Mouse (Mus musculus) heart, postnatal 0 days (tissue): Measurements from ENCODE around the gene Cacng1. TPM values are rescaled to one million over a fixed set of nuclear protein-coding genes. Genes with fewer than 3 reads are reported as not detected.
A peak's percentile ranks its signal among the peaks of the same experiment; 100 is the strongest.

ENCODE experiments used
- ATAC-seq: fragments of 200-750 bp; cut with Nextera tagmentation; 2 replicates; pipeline ENCODE4 v1.8.0; 2017; ENCODE audit warnings: low read depth, moderate number of reproducible peaks, moderate library complexity; ENCODE audit not compliant: insufficient read depth
- DNase-seq: peaks from one replicate; pipeline ENCODE4 v3.0.0-alpha.2; 2016; ENCODE audit warnings: low spot score
- H3K27ac ChIP-seq: fragments of 300-500 bp; sonication (generic); 2 replicates; pipeline ENCODE4 v1.5.1; 2014; ENCODE audit warnings: low read depth, mild to moderate bottlenecking
- H3K27me3 ChIP-seq: fragments of 300-500 bp; sonication (generic); 2 replicates; pipeline ENCODE4 v1.6.1; 2014; ENCODE audit warnings: low read length, mixed read lengths; ENCODE audit not compliant: control insufficient read depth, insufficient read depth
- H3K36me3 ChIP-seq: fragments of 300-500 bp; sonication (generic); replicated peaks from 2 replicates; pipeline ENCODE4 v1.6.1; 2014; ENCODE audit warnings: low read length, mixed read lengths; ENCODE audit not compliant: control insufficient read depth, insufficient read depth
- H3K4me1 ChIP-seq: fragments of 300-500 bp; sonication (generic); 2 replicates; pipeline ENCODE4 v1.6.1; 2014; ENCODE audit warnings: antibody characterized with exemption; ENCODE audit not compliant: control insufficient read depth, insufficient read depth
- H3K4me2 ChIP-seq: fragments of 300-500 bp; sonication (generic); 2 replicates; pipeline ENCODE4 v1.6.1; 2014; ENCODE audit warnings: low read depth, mild to moderate bottlenecking, low read length, moderate library complexity
- H3K4me3 ChIP-seq: fragments of 300-500 bp; sonication (generic); 2 replicates; pipeline ENCODE4 v1.5.1; 2014; ENCODE audit warnings: low read depth, low read length
- H3K9ac ChIP-seq: fragments of 300-500 bp; sonication (generic); replicated peaks from 2 replicates; pipeline ENCODE4 v1.6.1; 2014; ENCODE audit warnings: low read depth, low read length, mixed read lengths
- H3K9me3 ChIP-seq: fragments of 300-500 bp; sonication (generic); replicated peaks from 2 replicates; pipeline ENCODE4 v1.6.1; 2016; ENCODE audit warnings: low read length; ENCODE audit not compliant: control insufficient read depth
- CTCF ChIP-seq: IDR thresholded peaks from 2 replicates; pipeline ENCODE4 v1.5.1; 2016; ENCODE audit warnings: antibody characterized with exemption, control low read depth, low read depth
- EP300 ChIP-seq: IDR thresholded peaks from 2 replicates; pipeline ENCODE4 v1.6.1; 2016; ENCODE audit warnings: antibody characterized with exemption, low read depth
- WGBS: fragments of 180-500 bp; shearing (Covaris S2); extraction: QIAGEN DNeasy Blood & Tissue Kit; methylation state at CpG from one replicate; pipeline ENCODE4 v1.1.7; 2014; 5-methylcytosine and 5-hydroxymethylcytosine counted together
- polyA plus RNA-seq: library from polyadenylated mRNA; unstranded; fragments of >200 nt; fragmentation: Nextera tagmentation; extraction: Ambion mirVana; gene quantifications from 2 replicates; pipeline ENCODE4 v1.2.1, GENCODE M21; 2015
- total RNA-seq: library from RNA; depleted of rRNA; stranded (reverse); fragments of >200 nt; gene quantifications from 2 replicates; pipeline ENCODE4 v1.2.3, GENCODE M21; 2014; ENCODE audit warnings: low replicate concordance; rRNA removed

The Cacng1 gene
- total RNA-seq: 1.4 TPM in 1 of 2 replicates, not detected in the other
- 0.10 TPM in 1 of 2 replicates, not detected in the other for polyA plus RNA-seq

GRCm38 (mm10) chr11:107716332-107716938, at the start of gene Cacng1:
Gene Cacng1 (minus strand): TSS chr11:107716522.
- no peaks in the 10 kb centered on the region for H3K27me3 ChIP-seq
- no peak within 1 kb of the TSS for H3K4me2 ChIP-seq
- TF ChIP-seq CTCF: no peak
- TF ChIP-seq EP300: no peak
- no peaks in the 10 kb centered on the region for H3K36me3 ChIP-seq
- ATAC-seq (no peak), DNase-seq (no peak)
- no peak within 1 kb of the TSS for H3K27ac ChIP-seq
- H3K4me1 ChIP-seq: no peaks in the 10 kb centered on the region
- no peaks in the 10 kb centered on the region for H3K9me3 ChIP-seq
- WGBS: 74% methylated on average over 16 of the region's 16 CpGs
- H3K4me3 ChIP-seq: no peak within 1 kb of the TSS
- no peak within 1 kb of the TSS for H3K9ac ChIP-seq

GRCm38 (mm10) chr11:107762688-107763460, 46.6 kb upstream of the Cacng1 start:
- Histone ChIP-seq H3K4me2 (no peak overlapping the region), H3K9me3 (no peaks in the 10 kb centered on the region), H3K27me3 (no peaks in the 10 kb centered on the region), H3K4me3 (no peak overlapping the region), H3K9ac (no peak overlapping the region), H3K36me3 (no peaks in the 10 kb centered on the region), H3K27ac (no peak overlapping the region), H3K4me1 (peaks cover 9% of the 10 kb centered on the region)
- ATAC-seq: peak; percentile 44; the same call in 1 of the 2 replicates
- TF ChIP-seq CTCF: peak; percentile 14; the same call in 1 of the 2 replicates
- TF ChIP-seq EP300: no peak
- DNase-seq: peak; percentile 29
- WGBS: 37% methylated on average over 8 of the region's 8 CpGs

GRCm38 (mm10) chr11:107761790-107762500, 45.6 kb upstream of the Cacng1 start:
- Histone ChIP-seq H3K4me1 (peaks cover 9% of the 10 kb centered on the region), H3K9me3 (no peaks in the 10 kb centered on the region), H3K27ac (no peak overlapping the region), H3K27me3 (no peaks in the 10 kb centered on the region), H3K9ac (no peak overlapping the region), H3K4me3 (no peak overlapping the region), H3K4me2 (no peak overlapping the region), H3K36me3 (no peaks in the 10 kb centered on the region)
- no peak for ATAC-seq
- TF ChIP-seq CTCF (no peak), EP300 (no peak)
- WGBS: 35% methylated on average over 10 of the region's 10 CpGs
- no peak for DNase-seq

GRCm38 (mm10) chr11:107760001-107760400, 43.7 kb upstream of the Cacng1 start:
- H3K9ac ChIP-seq: no peak overlapping the region
- H3K4me2 ChIP-seq: no peak overlapping the region
- H3K4me3 ChIP-seq: no peak overlapping the region
- DNase-seq: no peak
- H3K4me1 ChIP-seq: peaks cover 9% of the 10 kb centered on the region
- no peak overlapping the region for H3K27ac ChIP-seq
- WGBS: 45% methylated on average over 10 of the region's 10 CpGs
- TF ChIP-seq CTCF (no peak), EP300 (no peak)
- ATAC-seq: no peak
- H3K9me3 ChIP-seq: no peaks in the 10 kb centered on the region
- H3K36me3 ChIP-seq: no peaks in the 10 kb centered on the region
- no peaks in the 10 kb centered on the region for H3K27me3 ChIP-seq

GRCm38 (mm10) chr11:107759516-107759915, 43.2 kb upstream of the Cacng1 start:
- Histone ChIP-seq H3K4me2 (no peak overlapping the region), H3K4me1 (peaks cover 9% of the 10 kb centered on the region), H3K27ac (no peak overlapping the region), H3K9ac (no peak overlapping the region), H3K36me3 (no peaks in the 10 kb centered on the region), H3K9me3 (no peaks in the 10 kb centered on the region), H3K27me3 (no peaks in the 10 kb centered on the region), H3K4me3 (no peak overlapping the region)
- DNase-seq (no peak), ATAC-seq (no peak)
- no peak for TF ChIP-seq CTCF
- no peak for TF ChIP-seq EP300
- WGBS: 58% methylated on average over 9 of the region's 9 CpGs
